Mouse (Mus musculus) mesoderm, embryonic 11.5 days (tissue): Measurements from ENCODE around the gene Ripk1.
"Not testable (repeated sequence)": the region's sequence is repeated elsewhere in the genome, so short reads cannot be mapped to it uniquely, and the experiment has no call there.

ENCODE experiments used
- DNase-seq: peaks from one replicate; pipeline ENCODE4 v3.0.0-alpha.2; 2012; ENCODE audit warnings: low read depth, low spot score

Ripk1 gene

DNA sequence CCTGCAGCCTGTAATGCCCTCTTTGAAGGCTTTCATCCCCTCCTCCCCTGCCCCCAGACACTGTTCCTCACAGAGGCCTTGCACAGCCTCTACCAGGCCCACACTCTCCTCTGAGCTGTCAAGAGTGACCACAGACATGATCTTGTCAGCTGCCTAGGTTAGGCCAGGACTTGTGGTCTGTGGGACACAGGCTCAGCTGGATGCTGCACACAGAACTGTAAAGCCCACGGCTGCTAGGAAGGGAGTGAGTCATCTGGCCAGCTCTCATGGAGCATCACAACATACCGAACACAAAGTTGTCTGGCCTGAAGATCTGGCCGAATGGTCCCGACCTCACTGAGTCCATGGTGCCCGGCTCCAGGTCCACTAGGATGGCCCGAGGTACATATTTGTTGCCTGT, 73.7 kb downstream of the Ripk1 start:
- DNase-seq: not testable (repeated sequence)

DNA sequence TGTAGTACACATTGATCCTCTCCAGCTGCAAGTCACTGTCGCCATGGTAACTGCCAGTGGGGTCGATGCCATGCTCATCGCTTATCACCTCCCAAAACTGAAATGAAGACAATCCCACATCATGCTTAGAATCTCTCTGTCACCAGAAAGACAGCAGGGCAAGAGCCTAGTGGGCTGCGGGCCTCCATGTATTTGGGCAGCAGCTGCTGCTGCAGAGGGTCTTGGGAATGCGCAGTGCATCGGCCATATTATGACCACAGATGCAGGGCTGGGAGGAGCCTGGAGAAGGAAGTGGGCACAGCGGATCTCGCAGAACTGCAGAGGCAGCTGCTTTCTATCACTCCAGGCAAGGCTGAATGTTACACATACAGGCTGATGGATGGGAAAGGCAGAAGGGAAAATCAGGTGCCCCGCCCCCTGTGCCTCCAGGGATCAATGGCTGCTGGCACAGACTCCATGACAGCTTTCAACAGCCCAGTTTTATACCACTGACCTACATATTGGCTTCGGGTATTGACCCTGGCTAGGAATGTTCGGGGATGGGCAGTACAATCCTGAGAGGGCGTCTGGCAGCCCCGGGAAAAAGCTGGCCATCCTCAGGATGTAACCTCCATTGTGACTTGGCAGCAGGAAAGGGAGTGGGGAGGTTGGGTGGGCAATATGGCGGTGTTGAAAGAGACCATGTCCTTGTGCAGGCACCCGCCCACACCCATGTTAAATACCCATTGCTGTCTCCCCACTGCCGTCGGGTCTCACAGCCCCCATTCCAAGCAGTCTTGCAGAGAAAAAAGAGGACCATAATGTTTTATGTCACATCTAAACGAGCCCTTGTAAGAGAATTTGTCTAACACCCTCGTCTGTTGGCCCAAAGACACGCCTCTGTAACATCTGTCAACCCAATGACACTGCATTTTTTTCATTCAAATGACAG, 74.7 kb downstream of the Ripk1 start:
- peak; percentile 51 for DNase-seq

DNA sequence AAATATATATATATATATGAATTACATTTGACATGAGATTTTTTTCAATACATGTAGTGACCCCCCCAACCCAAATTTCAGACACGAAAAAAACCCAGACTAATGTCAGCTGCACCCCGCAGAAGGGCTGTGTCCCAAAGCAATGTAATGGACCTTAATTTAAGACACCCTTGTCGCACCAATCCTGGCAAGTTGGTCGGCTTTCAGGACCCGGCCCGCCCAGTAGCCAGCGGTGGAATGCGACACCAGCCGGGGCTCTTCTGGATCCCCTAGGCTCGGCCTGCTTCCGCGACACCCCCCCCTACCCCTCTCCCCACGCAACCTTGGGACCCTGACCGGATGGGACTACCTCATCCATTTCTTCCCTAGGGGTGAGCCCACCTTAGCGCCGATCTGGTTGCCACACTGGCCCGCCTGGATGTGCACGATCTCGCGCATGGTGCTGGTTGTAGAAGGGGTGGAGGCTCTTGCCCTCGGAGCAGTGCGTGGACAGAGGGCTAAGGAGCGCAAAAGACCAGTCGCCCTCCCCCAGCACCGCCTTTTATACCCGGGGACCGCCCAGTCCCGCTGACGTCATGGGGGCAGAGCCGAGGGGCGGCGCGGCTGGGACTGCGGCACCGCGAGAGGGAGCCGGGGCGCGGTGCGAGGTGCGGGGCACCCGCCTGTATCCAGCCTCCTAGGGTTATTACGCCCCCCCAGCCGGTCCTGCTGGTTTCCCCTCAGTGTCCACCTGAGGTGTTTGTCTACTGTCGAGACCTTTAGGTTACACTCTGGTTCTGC, 75.5 kb downstream of the Ripk1 start, which contains the start of gene Tubb2a:
Tubb2a (minus strand) TSS at position 516 of the 780 bp plus-strand sequence.
- peak; percentile 89 for DNase-seq

DNA sequence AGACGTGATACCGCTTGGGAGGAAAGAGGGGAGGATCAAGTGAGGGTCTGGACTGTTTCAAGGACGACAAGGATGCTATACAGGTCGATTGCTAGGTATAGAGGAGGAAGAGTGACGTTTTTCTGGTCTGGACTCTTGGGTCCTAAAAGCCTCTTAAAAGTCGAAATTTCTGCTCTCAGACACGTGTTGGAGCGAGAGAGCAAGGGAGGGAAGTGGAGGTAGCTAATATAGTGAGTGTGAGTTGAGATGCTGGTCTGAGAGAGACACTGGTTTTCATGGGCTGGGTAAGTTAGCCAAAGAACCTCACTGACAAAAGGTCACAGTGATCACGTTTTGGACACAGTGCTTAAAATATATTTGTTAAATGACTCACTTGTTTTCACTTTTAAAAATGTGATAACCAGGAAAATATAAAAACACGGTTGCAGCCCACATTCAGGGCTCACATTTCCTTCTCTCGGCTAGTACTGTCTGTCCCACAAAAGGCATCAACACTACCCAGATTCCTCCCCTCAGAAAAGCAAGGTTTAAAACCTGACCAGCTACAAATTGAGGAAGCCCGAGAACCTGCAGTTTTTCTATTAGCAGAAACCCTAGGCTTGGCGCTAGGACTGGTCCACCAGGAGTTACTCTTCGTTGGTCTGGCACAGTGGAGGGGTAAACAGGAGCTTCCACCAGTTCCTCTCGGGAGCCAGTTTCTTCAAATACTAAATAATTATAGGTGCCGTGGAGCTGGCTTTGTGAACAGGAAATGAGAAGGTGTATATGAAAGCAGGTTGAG, 76.5 kb downstream of the Ripk1 start:
- no peak for DNase-seq

DNA sequence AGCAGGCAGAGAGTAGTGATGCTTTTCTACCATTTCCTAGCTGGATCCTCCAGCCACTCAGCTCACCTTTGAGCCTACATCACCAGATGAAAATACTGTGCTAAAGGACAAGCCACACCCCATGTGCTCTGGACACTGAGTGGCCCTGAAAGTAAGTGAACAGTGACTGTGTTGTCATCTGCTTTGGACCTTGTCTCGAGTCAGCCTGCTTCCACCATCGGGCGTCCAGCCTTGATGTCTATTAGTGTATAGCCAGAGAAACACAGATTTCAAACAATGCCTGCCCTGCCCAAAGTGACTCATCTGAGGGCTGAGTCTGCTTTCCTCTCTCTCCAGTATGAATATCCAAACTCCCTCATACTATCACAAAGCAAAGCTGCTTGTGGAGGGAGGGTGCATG, 77.6 kb downstream of the Ripk1 start:
- no peak for DNase-seq

DNA sequence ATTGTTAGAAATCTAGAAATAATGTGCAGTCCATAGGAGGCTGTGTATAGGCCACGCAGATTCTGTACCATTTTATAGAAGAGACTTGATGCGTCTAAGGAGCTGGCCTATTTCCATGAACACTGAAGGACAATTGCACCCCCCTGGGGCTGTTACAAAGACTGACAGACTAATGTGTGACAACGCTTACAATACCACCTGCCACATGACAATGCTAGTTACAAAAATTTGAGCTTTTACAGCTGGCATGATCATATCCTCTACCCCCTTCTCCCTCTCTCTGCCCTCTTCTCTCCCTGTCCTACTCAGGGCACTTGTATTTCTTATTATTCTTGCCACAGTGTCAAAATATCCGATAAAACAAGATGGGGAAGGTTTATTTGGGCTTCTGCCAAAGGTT, 79.8 kb downstream of the Ripk1 start:
- no peak for DNase-seq

DNA sequence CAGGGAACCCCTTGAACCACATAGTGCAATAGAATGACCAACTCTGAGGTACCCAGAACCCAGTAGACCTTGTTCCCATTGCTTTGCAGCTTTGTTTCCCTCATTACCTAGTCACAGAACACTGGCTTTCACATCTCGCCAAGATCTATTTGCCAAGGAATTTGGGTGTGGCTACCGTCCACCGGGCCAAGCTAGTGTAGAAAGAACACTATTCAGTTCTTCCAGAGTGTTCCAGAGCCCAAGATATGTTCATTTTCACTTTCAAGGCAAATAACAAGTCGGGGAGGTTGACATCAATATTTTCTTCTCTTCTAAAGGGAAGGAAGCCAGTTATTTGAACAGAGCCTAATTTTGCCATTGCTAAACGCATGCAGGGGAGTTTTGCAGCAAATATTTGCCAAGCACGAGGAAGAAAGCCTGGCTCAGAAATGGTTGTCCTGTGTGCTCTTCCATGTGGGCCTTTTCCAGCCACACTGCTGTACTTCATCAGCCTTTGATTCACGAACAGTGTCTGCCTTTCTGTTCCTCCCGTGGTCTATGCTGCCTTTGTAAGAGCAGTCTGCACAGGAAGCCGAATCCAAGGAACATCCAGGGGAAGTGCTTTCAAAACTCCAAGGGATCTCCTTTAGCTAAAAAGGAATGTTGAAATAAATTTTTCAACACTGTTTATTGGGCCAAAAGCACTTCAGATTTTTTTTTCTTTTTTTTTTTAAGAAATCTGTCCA, 82.0 kb downstream of the Ripk1 start:
- DNase-seq: no peak
